Mouse (Mus musculus): ENCODE results near the gene Atp10b. TPM values are rescaled to one million over a fixed set of nuclear protein-coding genes. Genes with fewer than 3 reads are reported as not detected.
"Not testable (repeated sequence)": the region's sequence is repeated elsewhere in the genome, so short reads cannot be mapped to it uniquely, and the experiment has no call there.

Atp10b gene
- not detected in 2 replicates for polyA plus RNA-seq (2012; rRNA removed)

- H3K27me3 ChIP-seq (ENCODE audit: control insufficient read depth, insufficient read depth, low read length), result no peaks in the 10 kb centered on the region
- no peak within 1 kb of the TSS for H3K4me3 ChIP-seq (ENCODE audit: extremely low read depth, insufficient read depth, insufficient read length)
- no peaks in the 10 kb centered on the region for H3K36me3 ChIP-seq (ENCODE audit: control insufficient read depth, insufficient read depth, low read length)
- DNase-seq (ENCODE audit: low read depth in 1 of 2, low spot score in 2 of 2), result no peak
- no peak within 1 kb of the TSS for H3K27ac ChIP-seq (ENCODE audit: insufficient read depth, low read length)
- WGBS, result 64% methylated on average over 1 of the region's 1 CpGs
- TF ChIP-seq POLR2A (IDR thresholded peaks at IDR 0.05; ENCODE audit: low read depth, low read length), result no peak
- no peak for TF ChIP-seq CTCF (IDR thresholded peaks at IDR 0.05; ENCODE audit: extremely low read depth, insufficient read depth, insufficient read length, insufficient replicate concordance)
- no peaks in the 10 kb centered on the region for H3K4me1 ChIP-seq (ENCODE audit: control insufficient read depth, insufficient read depth, insufficient read length)
Observed at GRCm38 (mm10) chr11:43149577-43149976, at the start of gene Atp10b. Atp10b (plus strand) TSS chr11:43149877.

GRCm38 (mm10) chr11:43101357-43101756 is 48.3 kb upstream of the Atp10b start:
- Histone ChIP-seq H3K27ac (ENCODE audit: insufficient read depth, low read length) (no peak overlapping the region), H3K27me3 (ENCODE audit: control insufficient read depth, insufficient read depth, low read length) (no peaks in the 10 kb centered on the region), H3K4me3 (ENCODE audit: extremely low read depth, insufficient read depth, insufficient read length) (no peak overlapping the region), H3K4me1 (ENCODE audit: control insufficient read depth, insufficient read depth, insufficient read length) (no peaks in the 10 kb centered on the region), H3K36me3 (ENCODE audit: control insufficient read depth, insufficient read depth, low read length) (no peaks in the 10 kb centered on the region)
- no peak for DNase-seq (ENCODE audit: low read depth in 1 of 2, low spot score in 2 of 2)
- 54% methylated on average over 1 of the region's 1 CpGs for WGBS
- TF ChIP-seq CTCF (IDR thresholded peaks at IDR 0.05; ENCODE audit: extremely low read depth, insufficient read depth, insufficient read length, insufficient replicate concordance), result no peak
- no peak for TF ChIP-seq POLR2A (IDR thresholded peaks at IDR 0.05; ENCODE audit: low read depth, low read length)

- WGBS, result 82% methylated on average over 4 of the region's 4 CpGs
- Histone ChIP-seq H3K27me3 (ENCODE audit: control insufficient read depth, insufficient read depth, low read length) (no peaks in the 10 kb centered on the region), H3K4me1 (ENCODE audit: control insufficient read depth, insufficient read depth, insufficient read length) (no peaks in the 10 kb centered on the region), H3K4me3 (ENCODE audit: extremely low read depth, insufficient read depth, insufficient read length) (no peak overlapping the region), H3K36me3 (ENCODE audit: control insufficient read depth, insufficient read depth, low read length) (no peaks in the 10 kb centered on the region), H3K27ac (ENCODE audit: insufficient read depth, low read length) (no peak overlapping the region)
- TF ChIP-seq CTCF (IDR thresholded peaks at IDR 0.05; ENCODE audit: extremely low read depth, insufficient read depth, insufficient read length, insufficient replicate concordance), result no peak
- TF ChIP-seq POLR2A (IDR thresholded peaks at IDR 0.05; ENCODE audit: low read depth, low read length), result no peak
- DNase-seq (ENCODE audit: low read depth in 1 of 2, low spot score in 2 of 2), result no peak
Observed at GRCm38 (mm10) chr11:43125908-43126477, 23.7 kb upstream of the Atp10b start.

GRCm38 (mm10) chr11:43126573-43126972 is 23.1 kb upstream of the Atp10b start:
- DNase-seq (ENCODE audit: low read depth in 1 of 2, low spot score in 2 of 2); H3K36me3 ChIP-seq (ENCODE audit: control insufficient read depth, insufficient read depth, low read length); H3K4me1 ChIP-seq (ENCODE audit: control insufficient read depth, insufficient read depth, insufficient read length); H3K4me3 ChIP-seq (ENCODE audit: extremely low read depth, insufficient read depth, insufficient read length); H3K27ac ChIP-seq (ENCODE audit: insufficient read depth, low read length); H3K27me3 ChIP-seq (ENCODE audit: control insufficient read depth, insufficient read depth, low read length): not testable (repeated sequence)
- 81% methylated on average over 12 of the region's 12 CpGs for WGBS

- no peak for TF ChIP-seq POLR2A (IDR thresholded peaks at IDR 0.05; ENCODE audit: low read depth, low read length)
- TF ChIP-seq CTCF (IDR thresholded peaks at IDR 0.05; ENCODE audit: extremely low read depth, insufficient read depth, insufficient read length, insufficient replicate concordance), result no peak
- no peaks in the 10 kb centered on the region for H3K4me1 ChIP-seq (ENCODE audit: control insufficient read depth, insufficient read depth, insufficient read length)
- no peak overlapping the region for H3K4me3 ChIP-seq (ENCODE audit: extremely low read depth, insufficient read depth, insufficient read length)
- no peak for DNase-seq (ENCODE audit: low read depth in 1 of 2, low spot score in 2 of 2)
- H3K36me3 ChIP-seq (ENCODE audit: control insufficient read depth, insufficient read depth, low read length), result no peaks in the 10 kb centered on the region
- H3K27me3 ChIP-seq (ENCODE audit: control insufficient read depth, insufficient read depth, low read length), result no peaks in the 10 kb centered on the region
- no peak overlapping the region for H3K27ac ChIP-seq (ENCODE audit: insufficient read depth, low read length)
- 85% methylated on average over 1 of the region's 1 CpGs for WGBS
Observed at GRCm38 (mm10) chr11:43141296-43141695, 8.4 kb upstream of the Atp10b start.

GRCm38 (mm10) chr11:43142811-43143210 is 6.9 kb upstream of the Atp10b start:
- no peak overlapping the region for H3K4me3 ChIP-seq (ENCODE audit: extremely low read depth, insufficient read depth, insufficient read length)
- H3K27ac ChIP-seq (ENCODE audit: insufficient read depth, low read length), result no peak overlapping the region
- DNase-seq (ENCODE audit: low read depth in 1 of 2, low spot score in 2 of 2), result no peak
- WGBS, result 90% methylated on average over 1 of the region's 1 CpGs
- no peaks in the 10 kb centered on the region for H3K27me3 ChIP-seq (ENCODE audit: control insufficient read depth, insufficient read depth, low read length)
- no peak for TF ChIP-seq CTCF (IDR thresholded peaks at IDR 0.05; ENCODE audit: extremely low read depth, insufficient read depth, insufficient read length, insufficient replicate concordance)
- no peak for TF ChIP-seq POLR2A (IDR thresholded peaks at IDR 0.05; ENCODE audit: low read depth, low read length)
- no peaks in the 10 kb centered on the region for H3K4me1 ChIP-seq (ENCODE audit: control insufficient read depth, insufficient read depth, insufficient read length)
- no peaks in the 10 kb centered on the region for H3K36me3 ChIP-seq (ENCODE audit: control insufficient read depth, insufficient read depth, low read length)

GRCm38 (mm10) chr11:43144178-43144577 is 5.5 kb upstream of the Atp10b start:
- no peak overlapping the region for H3K4me3 ChIP-seq (ENCODE audit: extremely low read depth, insufficient read depth, insufficient read length)
- H3K27me3 ChIP-seq (ENCODE audit: control insufficient read depth, insufficient read depth, low read length), result no peaks in the 10 kb centered on the region
- TF ChIP-seq POLR2A (IDR thresholded peaks at IDR 0.05; ENCODE audit: low read depth, low read length) (no peak), CTCF (IDR thresholded peaks at IDR 0.05; ENCODE audit: extremely low read depth, insufficient read depth, insufficient read length, insufficient replicate concordance) (no peak)
- 80% methylated on average over 1 of the region's 1 CpGs for WGBS
- no peaks in the 10 kb centered on the region for H3K4me1 ChIP-seq (ENCODE audit: control insufficient read depth, insufficient read depth, insufficient read length)
- H3K36me3 ChIP-seq (ENCODE audit: control insufficient read depth, insufficient read depth, low read length), result no peaks in the 10 kb centered on the region
- no peak for DNase-seq (ENCODE audit: low read depth in 1 of 2, low spot score in 2 of 2)
- H3K27ac ChIP-seq (ENCODE audit: insufficient read depth, low read length), result no peak overlapping the region

GRCm38 (mm10) chr11:43144882-43145281 is 4.8 kb upstream of the Atp10b start:
- not testable (repeated sequence) for DNase-seq (ENCODE audit: low read depth in 1 of 2, low spot score in 2 of 2); H3K4me1 ChIP-seq (ENCODE audit: control insufficient read depth, insufficient read depth, insufficient read length); H3K4me3 ChIP-seq (ENCODE audit: extremely low read depth, insufficient read depth, insufficient read length); H3K27me3 ChIP-seq (ENCODE audit: control insufficient read depth, insufficient read depth, low read length); H3K27ac ChIP-seq (ENCODE audit: insufficient read depth, low read length); H3K36me3 ChIP-seq (ENCODE audit: control insufficient read depth, insufficient read depth, low read length)
- 39% methylated on average over 2 of the region's 2 CpGs for WGBS
